Mouse (Mus musculus): ENCODE results near the gene Stk32b.

Gene Stk32b

DNA sequence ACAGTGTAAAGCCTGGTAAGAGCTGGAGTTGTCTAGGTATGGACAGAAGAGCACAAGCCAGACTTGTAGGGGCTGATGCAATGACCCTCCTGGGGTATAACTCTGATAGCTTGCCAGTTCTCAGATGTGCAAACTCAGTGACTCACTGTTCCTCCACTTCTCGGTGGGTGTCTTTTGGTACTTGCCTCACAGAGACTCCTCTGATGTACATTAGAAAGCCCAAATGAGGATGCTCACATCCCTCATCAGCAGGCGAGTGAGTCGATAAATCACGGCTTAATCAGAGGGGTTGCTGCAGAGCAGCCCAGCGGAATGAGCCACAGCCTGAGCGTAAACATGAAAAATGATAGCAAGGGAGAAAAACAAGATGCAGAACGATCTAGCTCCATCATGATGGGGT lies 46.2 kb downstream of the Stk32b start:
- ATAC-seq (ENCODE audit: insufficient number of reproducible peaks, low FRiP score, low TSS enrichment): no peak

DNA sequence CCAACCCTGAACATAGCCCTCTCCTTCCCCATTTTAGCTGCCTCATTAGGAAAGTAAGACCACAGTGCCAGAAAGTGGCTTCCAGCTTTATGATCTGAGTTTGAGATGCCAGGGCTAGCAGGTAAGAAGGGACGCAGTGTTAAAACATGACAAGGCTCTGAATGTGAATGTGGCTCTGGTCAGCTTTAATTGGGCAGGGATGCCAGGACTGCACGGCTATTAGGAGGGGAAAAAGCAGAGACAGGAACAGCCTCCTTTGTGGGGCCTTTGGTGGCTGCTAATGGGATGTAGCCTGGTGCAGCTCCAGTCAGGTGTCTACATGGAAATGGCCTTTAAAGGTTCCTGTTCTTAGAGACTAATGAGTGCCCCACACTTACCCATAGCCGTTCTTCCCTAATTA lies 52.0 kb downstream of the Stk32b start:
- no peak for ATAC-seq (ENCODE audit: insufficient number of reproducible peaks, low FRiP score, low TSS enrichment)

DNA sequence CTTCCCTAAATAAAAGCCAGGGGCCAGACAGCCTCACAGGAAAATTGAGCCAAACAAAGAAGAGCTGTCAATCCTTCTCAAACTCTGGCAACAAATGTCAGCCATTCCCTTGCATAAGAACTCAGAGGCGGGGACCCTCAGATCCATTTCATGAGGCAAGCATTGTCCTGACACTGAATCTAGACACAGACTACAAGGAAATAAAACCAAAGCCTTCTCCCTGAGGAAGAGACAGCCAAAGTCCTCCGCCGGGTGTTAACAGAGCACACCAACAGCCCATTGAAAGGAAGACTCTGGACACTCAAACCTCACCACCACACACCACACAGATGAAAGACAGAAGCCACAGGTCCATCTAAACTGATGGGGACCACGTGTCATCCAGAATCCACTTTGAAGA lies 57.8 kb downstream of the Stk32b start:
- ATAC-seq (ENCODE audit: insufficient number of reproducible peaks, low FRiP score, low TSS enrichment): no peak

DNA sequence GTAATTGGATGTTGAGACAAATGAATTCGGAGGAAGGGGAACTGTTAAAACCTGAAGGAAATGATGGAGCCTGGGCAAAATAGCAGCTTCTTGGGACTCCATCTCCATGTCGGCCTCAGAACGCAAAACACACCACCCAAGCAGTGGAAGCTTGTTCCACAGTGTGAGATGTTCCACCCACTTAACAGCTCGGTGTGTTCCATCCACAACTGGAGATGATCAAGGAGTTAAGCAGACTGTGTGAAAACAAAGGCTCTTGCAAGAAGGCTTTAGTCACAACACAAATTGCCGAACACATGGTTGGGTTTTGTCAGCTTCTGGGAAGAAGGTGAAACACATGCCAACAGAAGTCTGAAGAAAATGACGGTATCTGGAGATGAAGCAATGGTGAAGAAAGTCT lies 59.2 kb downstream of the Stk32b start:
- no peak for ATAC-seq (ENCODE audit: insufficient number of reproducible peaks, low FRiP score, low TSS enrichment)

DNA sequence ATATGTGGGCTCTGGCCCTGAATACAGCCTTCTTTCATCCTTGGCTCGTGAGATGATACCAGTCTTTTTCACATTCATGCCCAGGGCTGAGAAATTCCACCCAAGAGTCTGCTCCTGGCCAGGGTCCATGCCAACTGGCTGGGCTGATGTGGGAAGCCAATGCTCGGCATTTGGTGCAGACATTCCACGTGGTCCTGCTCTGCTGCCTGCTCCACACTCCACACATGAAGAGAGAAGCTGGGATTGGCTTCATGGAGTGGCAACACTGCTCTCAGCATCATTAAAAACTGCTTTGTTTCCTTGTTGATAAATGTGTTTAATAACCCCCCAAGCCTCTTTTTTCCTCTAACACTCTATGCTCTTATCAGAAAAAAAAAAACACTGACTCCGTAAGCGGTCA lies 61.8 kb downstream of the Stk32b start:
- ATAC-seq (ENCODE audit: insufficient number of reproducible peaks, low FRiP score, low TSS enrichment): no peak

DNA sequence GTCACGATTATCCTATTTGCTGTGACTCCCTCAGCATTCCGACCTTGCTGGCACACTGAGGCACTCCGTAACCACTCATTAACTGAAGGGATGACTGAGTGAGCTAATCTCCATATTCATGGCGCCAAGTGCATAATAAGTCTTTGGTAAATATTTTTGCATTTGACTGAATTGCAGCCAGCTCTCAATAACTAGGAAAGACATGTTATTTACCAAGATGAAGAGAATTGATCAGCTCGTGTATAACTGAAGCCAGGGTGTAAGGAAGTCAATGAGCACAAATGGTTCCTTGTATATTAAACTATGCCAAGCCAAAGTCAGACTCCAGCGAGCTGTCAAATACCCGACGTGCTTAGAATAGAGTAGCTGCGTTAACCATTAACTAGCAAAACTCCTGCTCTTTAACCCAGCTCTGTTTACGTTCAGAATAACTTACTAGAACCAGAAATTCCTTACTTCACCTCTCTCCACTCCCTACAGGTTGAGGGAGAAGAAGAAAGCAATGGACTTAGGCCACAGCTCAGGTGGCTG lies 66.2 kb downstream of the Stk32b start:
- ATAC-seq (ENCODE audit: insufficient number of reproducible peaks, low FRiP score, low TSS enrichment): no peak

DNA sequence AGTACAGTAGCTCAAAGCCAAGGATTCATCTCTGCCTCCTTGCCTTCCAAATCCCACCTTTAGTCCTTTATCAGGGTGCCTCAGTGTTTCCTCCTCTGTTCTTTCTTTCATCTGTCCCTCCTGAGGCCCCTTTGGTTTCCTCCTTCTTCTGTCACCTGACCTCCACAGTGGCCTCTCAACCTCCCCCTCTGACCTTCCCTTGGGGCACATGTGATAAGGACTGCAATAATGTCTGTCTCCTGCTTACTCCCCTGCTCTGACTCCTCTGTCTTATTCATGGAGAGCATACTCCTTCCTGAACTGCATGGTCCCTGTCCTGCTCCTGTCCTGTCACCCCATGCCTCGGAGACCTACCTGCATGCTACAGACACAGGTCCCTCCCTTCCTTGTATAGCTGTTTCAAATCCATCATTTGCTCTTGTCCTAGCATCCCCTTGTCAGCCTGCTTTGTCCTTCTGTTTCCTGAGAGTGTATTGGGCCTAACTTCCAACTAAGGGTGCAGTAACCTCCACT lies 66.8 kb downstream of the Stk32b start:
- ATAC-seq (ENCODE audit: insufficient number of reproducible peaks, low FRiP score, low TSS enrichment): no peak

DNA sequence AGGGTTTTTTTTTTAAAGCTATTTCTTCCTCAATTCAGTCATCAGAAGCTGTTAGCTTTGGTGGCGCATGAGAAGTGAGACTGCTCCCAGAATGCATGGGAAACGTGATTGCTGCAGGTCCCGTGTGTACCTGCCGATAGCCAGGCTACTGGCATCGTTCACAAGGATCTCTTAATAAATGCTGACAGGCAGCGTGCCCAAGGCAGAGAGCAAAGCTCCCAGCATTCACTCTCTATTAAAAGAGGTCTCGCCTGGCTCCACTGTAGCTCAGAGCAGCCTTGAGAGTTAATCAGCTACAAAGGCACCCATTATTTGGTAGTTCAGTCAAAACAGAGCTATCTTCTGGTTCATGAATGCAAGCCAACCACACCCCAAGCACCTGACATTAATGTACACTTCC lies 72.9 kb downstream of the Stk32b start:
- no peak for ATAC-seq (ENCODE audit: insufficient number of reproducible peaks, low FRiP score, low TSS enrichment)

DNA sequence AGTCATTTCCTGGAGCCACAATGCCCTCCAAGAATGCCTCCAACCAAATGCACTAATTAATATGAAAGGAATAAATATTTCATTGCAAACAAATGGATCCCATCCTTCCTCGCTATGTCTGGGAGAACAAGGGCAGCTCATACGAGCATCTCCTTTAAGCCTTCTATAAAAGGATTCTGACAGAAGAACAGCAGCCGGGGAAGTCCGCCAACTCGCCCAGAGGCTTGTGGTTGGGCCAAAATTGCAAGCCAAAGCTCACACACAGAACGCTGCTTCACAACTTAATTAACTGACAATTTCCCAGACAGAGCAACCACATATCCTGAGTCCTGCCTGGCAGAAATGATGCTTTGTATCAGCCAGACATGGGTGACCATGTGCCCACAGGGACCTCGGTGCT lies 74.5 kb downstream of the Stk32b start:
- ATAC-seq (ENCODE audit: insufficient number of reproducible peaks, low FRiP score, low TSS enrichment): no peak

DNA sequence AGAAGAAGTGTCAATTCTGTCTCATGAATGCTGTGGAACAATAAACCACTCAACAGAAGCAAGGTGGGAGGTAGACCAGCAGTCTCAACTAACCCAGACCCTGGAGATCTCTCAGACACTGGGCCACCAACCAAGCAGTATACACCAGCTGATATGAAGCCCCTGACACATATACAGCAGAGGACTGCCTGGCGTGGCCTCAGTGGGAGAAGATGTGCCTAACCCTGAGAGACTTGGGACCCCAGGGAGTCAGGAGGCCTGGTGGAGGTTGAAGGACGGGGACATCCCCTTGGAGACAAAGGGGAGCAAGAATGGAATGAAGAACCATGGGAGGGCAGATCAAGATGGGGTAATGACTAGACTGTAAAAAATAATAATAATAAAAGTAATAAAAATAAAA lies 82.2 kb downstream of the Stk32b start:
- no peak for ATAC-seq (ENCODE audit: insufficient number of reproducible peaks, low FRiP score, low TSS enrichment)

DNA sequence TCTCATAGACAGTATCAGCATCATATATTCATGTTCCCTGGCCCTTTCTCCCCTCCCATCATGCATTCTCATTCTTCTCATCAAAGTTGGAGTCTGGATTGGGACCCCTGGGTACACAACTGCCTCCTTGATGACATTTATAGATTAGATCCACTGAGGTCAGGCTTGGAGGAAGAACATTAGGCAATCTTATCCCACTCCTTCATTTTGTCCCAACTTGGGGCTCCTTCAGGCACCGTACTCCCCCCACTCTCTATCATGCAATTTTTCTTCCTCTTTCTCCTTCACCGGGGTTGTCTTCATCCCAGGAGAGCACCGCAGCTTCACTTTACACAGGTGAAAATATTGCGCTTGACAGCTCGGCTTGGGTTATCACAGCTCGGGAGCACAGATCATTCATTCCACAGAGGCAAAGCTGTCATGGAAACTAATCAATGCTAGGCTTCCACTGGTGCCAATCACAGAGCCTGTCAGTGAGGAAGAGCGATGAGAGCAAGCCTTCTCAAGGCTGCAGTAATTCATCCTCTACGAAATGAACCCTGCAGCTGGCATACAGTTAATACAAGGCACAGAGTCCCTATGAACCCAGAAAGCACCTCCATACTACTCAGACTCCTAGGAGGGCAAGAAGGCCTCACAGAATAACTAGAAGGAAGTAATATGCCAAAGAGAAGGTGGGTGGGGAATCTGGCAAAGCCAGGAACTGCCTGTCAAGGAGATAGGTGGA lies 89.4 kb downstream of the Stk32b start:
- ATAC-seq (ENCODE audit: insufficient number of reproducible peaks, low FRiP score, low TSS enrichment): no peak

DNA sequence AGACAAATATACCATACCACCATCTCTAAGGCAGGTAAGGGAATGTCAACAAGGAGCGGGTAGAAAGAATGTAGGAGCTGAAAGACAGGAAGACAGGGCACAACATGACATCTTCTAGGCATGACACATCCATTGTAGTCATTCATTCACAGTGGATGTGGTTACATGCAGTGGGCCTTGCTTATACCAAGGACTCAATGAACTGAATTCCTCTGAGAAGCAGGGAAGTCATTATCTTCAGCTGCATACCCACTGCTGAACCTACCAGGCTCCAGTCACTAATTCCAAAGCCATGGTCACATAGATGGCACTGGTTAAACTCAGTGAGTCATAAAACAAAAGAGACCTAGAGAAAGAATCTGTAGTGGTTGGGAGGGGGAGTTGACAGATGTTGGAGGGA lies 105.1 kb downstream of the Stk32b start:
- ATAC-seq (ENCODE audit: insufficient number of reproducible peaks, low FRiP score, low TSS enrichment): no peak

DNA sequence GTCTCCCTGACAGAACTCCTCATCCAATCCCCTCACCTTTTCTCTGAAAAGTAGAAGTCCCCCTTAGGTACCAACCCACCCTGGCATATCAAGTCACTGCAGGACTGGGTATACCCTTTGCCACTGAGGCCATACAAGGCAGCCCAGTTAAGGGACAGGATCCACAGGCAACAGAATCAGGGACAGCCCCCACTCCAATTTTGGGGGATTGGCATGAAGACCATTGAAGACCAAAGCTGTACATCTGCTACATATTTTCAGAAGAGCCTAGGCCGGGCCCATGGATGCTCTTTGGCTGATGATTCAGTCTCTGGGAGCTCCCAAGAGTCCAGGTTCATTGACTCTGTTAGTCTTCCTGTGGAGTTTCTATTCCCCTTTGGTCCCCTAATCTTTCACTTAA lies 117.4 kb downstream of the Stk32b start:
- ATAC-seq (ENCODE audit: insufficient number of reproducible peaks, low FRiP score, low TSS enrichment): no peak

DNA sequence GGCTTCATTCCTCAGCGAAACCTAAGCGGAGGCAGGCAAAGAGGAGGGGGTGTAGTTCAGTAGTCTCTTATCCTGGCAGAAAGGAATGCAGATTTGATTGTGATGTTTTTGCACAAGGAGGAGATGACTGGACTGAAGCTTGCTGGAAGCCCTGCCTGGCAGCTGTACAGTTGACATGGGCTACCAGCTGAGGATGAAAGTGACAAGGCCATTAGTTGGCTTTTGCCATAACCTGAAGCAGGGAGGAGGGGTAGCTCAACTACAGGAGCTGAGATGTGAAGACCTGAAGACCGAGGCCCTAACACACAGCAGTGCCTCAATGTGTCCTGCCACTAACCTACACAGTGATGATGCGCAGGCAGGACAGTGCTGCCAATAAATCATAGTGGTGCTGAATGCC lies 118.7 kb downstream of the Stk32b start:
- ATAC-seq (ENCODE audit: insufficient number of reproducible peaks, low FRiP score, low TSS enrichment): no peak

DNA sequence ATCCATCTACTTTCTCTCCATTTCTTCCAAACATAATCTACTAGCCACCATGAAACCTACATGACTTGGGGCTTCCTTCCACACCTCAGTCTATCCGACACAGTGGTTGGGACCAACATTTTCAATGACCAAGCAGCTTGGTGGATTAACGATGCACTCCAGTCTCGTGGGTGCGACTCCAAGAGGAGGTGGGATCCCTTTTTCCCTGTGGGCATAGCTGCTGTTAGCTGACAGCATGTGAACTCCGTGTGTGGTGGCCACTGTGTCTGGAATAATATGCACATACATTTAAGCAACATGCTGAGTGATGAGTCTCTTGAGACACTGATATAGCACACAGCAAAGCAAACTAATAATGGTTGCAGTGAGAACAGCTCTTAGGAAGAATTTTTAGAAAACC lies 124.6 kb downstream of the Stk32b start:
- no peak for ATAC-seq (ENCODE audit: insufficient number of reproducible peaks, low FRiP score, low TSS enrichment)

DNA sequence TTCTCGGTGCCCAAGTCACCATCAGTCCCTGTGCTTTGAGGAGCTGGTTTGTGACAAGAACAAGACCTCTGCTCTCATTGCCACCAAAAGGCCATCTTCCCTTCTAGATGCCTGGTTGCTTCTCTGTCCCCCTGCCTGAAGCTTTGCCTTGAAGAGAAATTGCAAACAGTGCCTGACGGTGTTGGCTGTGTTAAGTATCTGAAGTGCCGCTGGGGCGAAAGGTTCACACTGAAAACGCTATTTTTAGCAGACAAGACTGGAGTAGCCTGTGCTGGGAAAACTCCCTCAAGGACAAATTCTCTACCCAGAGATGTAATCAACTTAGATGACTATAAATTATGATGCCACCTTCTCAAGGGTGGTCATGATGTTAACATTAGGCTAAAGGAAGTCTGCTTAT lies 129.1 kb downstream of the Stk32b start:
- no peak for ATAC-seq (ENCODE audit: insufficient number of reproducible peaks, low FRiP score, low TSS enrichment)

DNA sequence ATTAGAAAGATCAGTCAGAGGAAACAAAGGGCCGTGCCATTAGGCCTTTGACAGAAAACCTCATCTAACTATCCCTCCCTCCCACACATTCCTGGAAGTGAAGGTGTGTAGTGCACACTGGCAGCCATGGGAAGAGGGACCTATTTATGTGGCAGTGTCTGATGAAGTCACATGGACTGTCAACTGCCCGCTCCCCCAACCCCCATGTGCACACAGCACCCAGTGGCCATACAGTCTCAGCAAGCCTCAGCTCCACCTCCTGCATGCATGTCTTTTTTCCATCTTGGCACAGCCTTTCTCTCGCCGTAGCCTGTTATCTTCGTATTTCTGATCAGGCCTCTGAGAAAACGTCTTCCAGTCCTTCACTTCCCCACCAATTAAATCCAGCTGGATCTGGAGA lies 130.9 kb downstream of the Stk32b start:
- no peak for ATAC-seq (ENCODE audit: insufficient number of reproducible peaks, low FRiP score, low TSS enrichment)

DNA sequence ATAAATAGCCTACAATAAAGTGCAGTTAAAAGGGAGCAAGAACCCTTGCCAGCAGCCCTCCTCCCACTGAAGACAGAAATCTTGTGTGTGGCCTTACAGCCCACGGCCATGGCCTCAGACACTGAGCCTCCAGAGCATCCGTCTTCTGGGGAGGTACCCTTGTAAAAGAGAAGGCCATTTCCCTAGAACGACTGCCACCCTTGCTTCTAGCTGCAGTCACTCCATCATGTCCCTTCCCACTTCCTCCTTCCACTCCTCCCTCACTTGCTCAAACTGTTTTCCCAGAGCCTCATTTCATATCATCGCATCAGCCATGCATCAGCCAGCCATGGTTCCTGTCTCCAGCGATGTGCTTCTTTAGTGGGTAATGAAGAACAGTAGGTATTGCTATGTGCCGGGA lies 141.5 kb downstream of the Stk32b start:
- ATAC-seq (ENCODE audit: insufficient number of reproducible peaks, low FRiP score, low TSS enrichment): no peak

DNA sequence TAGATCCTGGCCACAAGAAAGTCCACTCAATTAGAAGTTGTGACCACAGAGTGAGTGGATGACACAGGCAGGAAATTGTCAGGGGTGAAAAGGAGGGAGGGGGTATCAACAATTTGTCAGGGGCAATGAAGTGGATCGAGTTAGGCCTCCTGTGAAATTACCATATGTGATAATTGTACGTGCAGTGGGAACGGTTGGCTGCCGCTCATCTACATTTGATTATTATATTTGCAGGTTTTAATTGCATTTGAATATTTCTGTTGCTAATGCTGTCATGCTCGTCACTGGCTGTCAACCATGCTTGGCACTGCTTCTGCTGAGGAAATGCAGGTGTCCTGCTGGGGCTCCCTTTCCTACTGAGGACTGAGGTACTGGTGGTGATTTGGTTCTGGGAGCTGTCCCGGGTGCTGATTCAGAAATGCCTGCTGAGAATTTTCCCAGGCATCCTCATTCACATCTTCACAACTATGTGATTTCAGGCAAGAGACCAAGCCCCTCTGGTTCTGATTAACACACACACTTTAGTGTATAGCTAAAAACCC lies 159.6 kb downstream of the Stk32b start:
- ATAC-seq (ENCODE audit: insufficient number of reproducible peaks, low FRiP score, low TSS enrichment): no peak

DNA sequence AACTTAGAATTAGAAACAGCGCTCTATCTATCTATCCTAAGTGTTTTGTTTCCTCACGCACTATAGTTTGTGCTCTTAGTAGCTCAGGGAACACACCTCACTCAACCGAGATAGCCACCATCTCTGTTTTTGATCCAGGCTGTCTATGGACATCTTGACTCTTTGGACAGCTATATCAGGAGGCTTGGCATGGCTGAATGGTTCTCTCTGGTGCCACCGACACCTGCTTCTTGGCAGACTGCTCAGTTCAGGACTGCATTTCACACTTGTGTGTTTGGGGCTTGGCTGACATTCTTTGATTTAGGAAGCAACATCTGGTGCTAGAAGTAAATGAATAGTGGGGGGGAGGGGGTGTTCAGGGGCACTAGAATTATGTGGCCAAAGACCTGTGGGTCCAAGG lies 162.7 kb downstream of the Stk32b start:
- ATAC-seq (ENCODE audit: insufficient number of reproducible peaks, low FRiP score, low TSS enrichment): no peak

DNA sequence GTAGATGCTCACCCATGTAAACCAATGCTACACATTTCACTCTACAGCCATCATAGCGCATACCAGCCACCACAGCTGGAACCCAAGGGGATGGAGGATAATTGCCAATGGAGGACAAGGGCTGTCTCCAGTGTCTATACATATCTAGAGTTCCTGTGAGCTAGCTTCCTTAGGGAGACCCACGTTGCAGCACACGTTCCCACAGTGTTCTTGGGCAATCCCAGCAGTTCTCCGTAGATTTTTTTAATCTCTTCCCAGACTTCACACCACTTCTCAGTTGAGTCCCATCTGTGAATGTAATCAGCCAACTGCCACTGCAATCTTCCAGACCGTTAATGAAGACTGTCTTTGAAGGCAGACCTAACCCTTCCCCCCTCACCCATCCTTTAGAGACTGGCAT lies 165.3 kb downstream of the Stk32b start:
- ATAC-seq (ENCODE audit: insufficient number of reproducible peaks, low FRiP score, low TSS enrichment): no peak

DNA sequence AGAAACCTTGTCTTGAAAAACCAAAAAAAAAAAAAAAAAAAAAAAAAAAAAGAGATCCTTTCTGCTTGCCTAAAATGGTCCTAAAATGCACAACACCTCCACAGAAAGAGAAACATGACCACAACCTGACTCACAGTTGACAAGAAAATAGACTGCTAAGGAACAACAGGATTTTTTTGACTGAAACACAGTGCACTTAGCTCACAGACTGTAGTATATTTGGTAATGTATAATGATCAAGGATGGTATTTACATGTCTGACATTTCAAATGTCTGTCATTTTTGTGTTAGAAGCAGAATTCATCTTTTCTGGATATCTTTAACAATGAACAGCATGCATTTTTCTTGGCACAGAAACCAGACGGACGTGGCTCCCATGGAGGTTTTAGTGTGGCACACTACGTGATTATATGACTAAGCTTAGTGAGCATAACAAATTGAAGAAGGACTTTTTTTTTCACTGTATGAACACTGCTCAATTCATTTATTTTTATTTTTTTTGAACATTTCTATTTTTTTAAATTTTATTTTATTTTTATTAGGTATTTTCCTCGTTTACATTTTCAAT lies 181.2 kb downstream of the Stk32b start:
- no peak for ATAC-seq (ENCODE audit: insufficient number of reproducible peaks, low FRiP score, low TSS enrichment)

Data from cerebellum, adult (tissue).